Mouse (Mus musculus): ENCODE data around the gene Nup214. TPM values are rescaled to one million over a fixed set of nuclear protein-coding genes. Genes with fewer than 3 reads are reported as not detected.

The Nup214 gene
- polyA plus RNA-seq, 1 experiment = 91.9 TPM

DNA sequence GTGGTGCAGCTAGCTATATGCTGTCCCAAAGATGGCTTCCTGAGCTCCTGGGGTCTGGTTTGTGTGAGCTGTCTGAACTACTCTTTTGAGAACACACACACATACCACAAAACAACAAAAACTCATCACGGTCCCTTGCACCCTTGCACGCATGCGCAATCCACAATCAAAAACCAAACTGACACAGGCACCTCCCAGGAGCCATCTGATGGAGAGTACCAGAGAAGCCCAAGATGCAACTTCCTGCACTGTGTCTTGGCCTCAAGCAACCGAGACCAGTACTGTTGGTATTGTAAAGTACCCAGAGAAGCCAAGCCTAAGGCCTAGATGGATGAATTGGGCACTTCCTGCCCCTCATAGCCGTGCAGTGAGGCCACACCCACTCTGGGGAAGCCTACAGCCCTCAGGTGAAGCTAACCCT is 91.1 kb downstream of the Nup214 start:
- H3K9ac ChIP-seq (ENCODE audit: low read depth, poor library complexity, severe bottlenecking) = no peak overlapping the region
- no peaks in the 10 kb centered on the region for H3K36me3 ChIP-seq (ENCODE audit: control insufficient read depth, insufficient read depth, low read length, poor library complexity, severe bottlenecking)
- H3K27ac ChIP-seq (ENCODE audit: insufficient read depth, low read length) = no peak overlapping the region
- H3K4me1 ChIP-seq (ENCODE audit: control insufficient read depth, insufficient read depth, low read length) = no peaks in the 10 kb centered on the region
- no peak overlapping the region for H3K4me3 ChIP-seq (ENCODE audit: low read depth, low read length)
- no peaks in the 10 kb centered on the region for H3K27me3 ChIP-seq (ENCODE audit: control insufficient read depth, insufficient read depth, low read length, poor library complexity, severe bottlenecking)
- no peak for TF ChIP-seq EP300 (IDR thresholded peaks at IDR 0.05; ENCODE audit: insufficient read depth, low read depth, low read length)
- TF ChIP-seq CTCF (IDR thresholded peaks at IDR 0.05; ENCODE audit: low read depth, low read length) = no peak
- no peak for TF ChIP-seq POLR2A (IDR thresholded peaks at IDR 0.05; ENCODE audit: insufficient read depth, low read length)
- no peaks in the 10 kb centered on the region for H3K9me3 ChIP-seq (replicated peaks; ENCODE audit: control insufficient read depth, insufficient read depth, low read length, poor library complexity, severe bottlenecking)

DNA sequence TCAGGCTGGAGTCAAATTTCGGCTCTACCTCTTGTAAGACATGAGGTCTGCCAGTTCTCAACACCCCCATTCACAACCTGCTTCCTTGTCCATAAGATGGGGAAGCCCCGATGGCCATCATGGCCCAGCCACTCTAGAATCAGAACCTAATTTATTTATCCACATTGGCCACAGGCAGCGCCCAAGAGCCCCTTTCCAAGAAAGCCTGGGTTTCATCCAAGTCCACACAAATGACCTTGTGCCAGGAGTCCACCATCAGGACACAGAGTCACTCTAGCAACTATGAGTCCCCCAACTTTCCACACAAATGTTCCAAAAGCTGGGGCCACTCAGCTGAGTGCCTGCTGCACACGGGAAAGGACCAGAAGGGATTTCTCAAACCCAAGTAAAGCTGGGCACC is 91.8 kb downstream of the Nup214 start:
- TF ChIP-seq CTCF (IDR thresholded peaks at IDR 0.05; ENCODE audit: low read depth, low read length) (no peak), EP300 (IDR thresholded peaks at IDR 0.05; ENCODE audit: insufficient read depth, low read depth, low read length) (no peak), POLR2A (IDR thresholded peaks at IDR 0.05; ENCODE audit: insufficient read depth, low read length) (no peak)
- no peaks in the 10 kb centered on the region for H3K4me1 ChIP-seq (ENCODE audit: control insufficient read depth, insufficient read depth, low read length)
- no peak overlapping the region for H3K27ac ChIP-seq (ENCODE audit: insufficient read depth, low read length)
- no peak overlapping the region for H3K4me3 ChIP-seq (ENCODE audit: low read depth, low read length)
- H3K9ac ChIP-seq (ENCODE audit: low read depth, poor library complexity, severe bottlenecking) = no peak overlapping the region
- H3K27me3 ChIP-seq (ENCODE audit: control insufficient read depth, insufficient read depth, low read length, poor library complexity, severe bottlenecking) = no peaks in the 10 kb centered on the region
- no peaks in the 10 kb centered on the region for H3K36me3 ChIP-seq (ENCODE audit: control insufficient read depth, insufficient read depth, low read length, poor library complexity, severe bottlenecking)
- H3K9me3 ChIP-seq (replicated peaks; ENCODE audit: control insufficient read depth, insufficient read depth, low read length, poor library complexity, severe bottlenecking) = no peaks in the 10 kb centered on the region

DNA sequence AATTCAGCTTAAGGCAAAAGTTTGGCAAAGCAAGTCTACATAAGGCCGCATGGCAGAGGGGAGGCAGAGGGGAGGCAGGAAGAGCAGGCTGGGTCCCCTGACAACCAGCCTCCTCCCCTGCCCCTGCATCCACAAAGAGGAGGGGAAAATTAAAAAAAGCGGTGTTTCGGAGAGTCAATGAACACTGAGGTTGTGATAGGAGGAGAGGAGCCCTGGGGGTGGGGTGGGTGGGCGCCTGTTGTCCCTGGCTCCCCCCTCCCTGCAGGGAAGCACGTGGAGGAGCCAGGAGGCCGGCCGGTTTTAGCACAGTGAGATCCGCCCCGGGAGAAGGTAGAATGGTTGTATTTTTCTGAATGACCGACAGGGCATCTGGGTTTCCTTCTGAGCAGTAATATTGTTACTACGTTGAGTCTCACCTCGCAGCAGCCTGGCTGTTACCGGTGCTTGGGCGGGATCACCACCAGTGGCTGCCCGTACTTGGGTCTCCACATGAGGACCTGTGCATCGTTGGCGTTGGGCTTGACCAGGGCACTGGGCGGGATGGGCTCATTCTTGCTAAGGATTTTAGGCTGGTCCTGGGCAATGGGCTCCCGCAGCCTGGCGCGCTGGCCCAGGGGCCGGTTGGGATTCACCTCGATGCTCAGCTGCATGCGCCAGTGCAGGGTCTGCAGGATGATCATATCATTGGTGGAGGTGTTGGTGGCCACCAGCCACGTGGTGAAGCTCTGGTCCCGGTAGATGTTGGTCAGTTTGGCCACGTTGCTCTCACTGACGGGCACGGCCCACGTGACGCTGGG is 94.8 kb downstream of the Nup214 start:
- no peak overlapping the region for H3K9ac ChIP-seq (ENCODE audit: low read depth, poor library complexity, severe bottlenecking)
- H3K4me3 ChIP-seq (ENCODE audit: low read depth, low read length) = peak overlapping the region; percentile 13
- TF ChIP-seq POLR2A (IDR thresholded peaks at IDR 0.05; ENCODE audit: insufficient read depth, low read length) (no peak), CTCF (IDR thresholded peaks at IDR 0.05; ENCODE audit: low read depth, low read length) (no peak), EP300 (IDR thresholded peaks at IDR 0.05; ENCODE audit: insufficient read depth, low read depth, low read length) (no peak)
- no peak overlapping the region for H3K27ac ChIP-seq (ENCODE audit: insufficient read depth, low read length)
- no peaks in the 10 kb centered on the region for H3K9me3 ChIP-seq (replicated peaks; ENCODE audit: control insufficient read depth, insufficient read depth, low read length, poor library complexity, severe bottlenecking)
- no peaks in the 10 kb centered on the region for H3K36me3 ChIP-seq (ENCODE audit: control insufficient read depth, insufficient read depth, low read length, poor library complexity, severe bottlenecking)
- H3K4me1 ChIP-seq (ENCODE audit: control insufficient read depth, insufficient read depth, low read length) = peaks cover 3% of the 10 kb centered on the region
- no peaks in the 10 kb centered on the region for H3K27me3 ChIP-seq (ENCODE audit: control insufficient read depth, insufficient read depth, low read length, poor library complexity, severe bottlenecking)

DNA sequence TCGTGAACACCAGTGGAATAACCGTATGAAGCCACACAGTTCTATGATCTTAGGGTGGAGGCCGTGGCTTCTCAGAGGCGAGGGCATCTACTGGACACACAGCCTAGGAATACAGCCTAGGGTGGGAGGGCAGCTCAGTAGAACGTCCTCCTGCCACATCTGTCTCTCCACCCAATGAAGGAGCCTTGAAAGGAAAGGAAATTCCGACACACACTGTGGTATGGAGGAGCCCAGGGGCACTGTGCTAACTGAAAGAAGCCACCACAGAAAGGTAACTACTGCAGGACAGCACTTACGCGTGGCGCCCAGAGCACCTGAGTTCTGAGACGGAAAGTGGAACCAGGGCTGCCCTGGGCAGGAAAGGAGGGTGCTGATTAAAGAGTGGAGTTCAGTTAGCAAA is 96.5 kb downstream of the Nup214 start:
- peaks cover 8% of the 10 kb centered on the region for H3K4me1 ChIP-seq (ENCODE audit: control insufficient read depth, insufficient read depth, low read length)
- H3K36me3 ChIP-seq (ENCODE audit: control insufficient read depth, insufficient read depth, low read length, poor library complexity, severe bottlenecking) = no peaks in the 10 kb centered on the region
- no peaks in the 10 kb centered on the region for H3K9me3 ChIP-seq (replicated peaks; ENCODE audit: control insufficient read depth, insufficient read depth, low read length, poor library complexity, severe bottlenecking)
- H3K27ac ChIP-seq (ENCODE audit: insufficient read depth, low read length) = no peak overlapping the region
- TF ChIP-seq CTCF (IDR thresholded peaks at IDR 0.05; ENCODE audit: low read depth, low read length) (no peak), POLR2A (IDR thresholded peaks at IDR 0.05; ENCODE audit: insufficient read depth, low read length) (no peak), EP300 (IDR thresholded peaks at IDR 0.05; ENCODE audit: insufficient read depth, low read depth, low read length) (no peak)
- H3K27me3 ChIP-seq (ENCODE audit: control insufficient read depth, insufficient read depth, low read length, poor library complexity, severe bottlenecking) = no peaks in the 10 kb centered on the region
- no peak overlapping the region for H3K9ac ChIP-seq (ENCODE audit: low read depth, poor library complexity, severe bottlenecking)
- H3K4me3 ChIP-seq (ENCODE audit: low read depth, low read length) = no peak overlapping the region

DNA sequence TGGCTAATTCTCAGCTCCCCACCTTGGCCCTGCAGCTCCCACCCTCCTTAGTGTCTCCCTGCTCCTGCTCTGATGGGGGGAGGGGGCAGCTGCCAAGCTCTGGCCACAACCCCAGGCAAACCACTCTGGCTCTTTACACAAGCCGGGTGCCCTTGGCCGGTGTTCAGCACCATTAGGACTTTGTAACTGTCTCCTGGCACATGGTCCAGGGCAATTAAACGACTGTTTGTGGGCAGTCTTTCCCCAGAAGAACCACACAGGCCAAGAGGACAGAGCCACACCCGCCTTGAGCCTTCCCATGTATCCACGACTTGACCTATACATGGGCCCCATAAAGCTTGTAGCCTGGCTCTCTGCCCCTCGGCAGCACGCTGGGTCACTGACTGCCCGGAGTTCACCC is 100.2 kb downstream of the Nup214 start:
- no peak overlapping the region for H3K4me3 ChIP-seq (ENCODE audit: low read depth, low read length)
- H3K9ac ChIP-seq (ENCODE audit: low read depth, poor library complexity, severe bottlenecking) = no peak overlapping the region
- no peaks in the 10 kb centered on the region for H3K36me3 ChIP-seq (ENCODE audit: control insufficient read depth, insufficient read depth, low read length, poor library complexity, severe bottlenecking)
- H3K9me3 ChIP-seq (replicated peaks; ENCODE audit: control insufficient read depth, insufficient read depth, low read length, poor library complexity, severe bottlenecking) = no peaks in the 10 kb centered on the region
- H3K27ac ChIP-seq (ENCODE audit: insufficient read depth, low read length) = no peak overlapping the region
- peaks cover 13% of the 10 kb centered on the region for H3K4me1 ChIP-seq (ENCODE audit: control insufficient read depth, insufficient read depth, low read length)
- no peaks in the 10 kb centered on the region for H3K27me3 ChIP-seq (ENCODE audit: control insufficient read depth, insufficient read depth, low read length, poor library complexity, severe bottlenecking)
- TF ChIP-seq POLR2A (IDR thresholded peaks at IDR 0.05; ENCODE audit: insufficient read depth, low read length) (no peak), CTCF (IDR thresholded peaks at IDR 0.05; ENCODE audit: low read depth, low read length) (no peak), EP300 (IDR thresholded peaks at IDR 0.05; ENCODE audit: insufficient read depth, low read depth, low read length) (no peak)

DNA sequence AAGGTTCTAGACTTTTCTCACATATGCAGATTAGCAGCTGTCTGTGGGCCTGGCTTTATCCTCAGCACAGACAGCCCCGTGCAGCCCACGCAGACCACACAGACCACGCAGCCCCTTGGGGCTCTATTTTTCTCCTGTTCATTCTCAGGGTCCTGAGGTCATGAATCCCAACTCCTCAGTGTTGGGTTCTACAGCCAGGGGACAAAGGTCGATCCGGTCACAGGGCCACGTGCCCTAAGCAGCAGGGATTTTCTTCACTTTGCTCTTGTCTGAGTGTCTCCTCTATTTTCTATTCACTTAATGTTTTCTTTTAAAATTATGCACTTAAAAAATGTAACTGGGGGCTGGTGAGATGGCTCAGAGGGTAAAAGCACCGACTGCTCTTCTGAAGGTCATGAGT is 101.1 kb downstream of the Nup214 start:
- no peaks in the 10 kb centered on the region for H3K36me3 ChIP-seq (ENCODE audit: control insufficient read depth, insufficient read depth, low read length, poor library complexity, severe bottlenecking)
- H3K4me3 ChIP-seq (ENCODE audit: low read depth, low read length) = no peak overlapping the region
- no peaks in the 10 kb centered on the region for H3K9me3 ChIP-seq (replicated peaks; ENCODE audit: control insufficient read depth, insufficient read depth, low read length, poor library complexity, severe bottlenecking)
- H3K27me3 ChIP-seq (ENCODE audit: control insufficient read depth, insufficient read depth, low read length, poor library complexity, severe bottlenecking) = no peaks in the 10 kb centered on the region
- peaks cover 13% of the 10 kb centered on the region for H3K4me1 ChIP-seq (ENCODE audit: control insufficient read depth, insufficient read depth, low read length)
- 0 out of 2 replicates have a peak overlapping the region, but pooled peaks have one; percentile 16 for H3K27ac ChIP-seq (ENCODE audit: insufficient read depth, low read length)
- H3K9ac ChIP-seq (ENCODE audit: low read depth, poor library complexity, severe bottlenecking) = no peak overlapping the region
- TF ChIP-seq POLR2A (IDR thresholded peaks at IDR 0.05; ENCODE audit: insufficient read depth, low read length) = no peak
- 0 out of 2 replicates have a peak, but pooled peaks have one; percentile 21 for TF ChIP-seq EP300 (IDR thresholded peaks at IDR 0.05; ENCODE audit: insufficient read depth, low read depth, low read length)

Data from ES-Bruce4 (cell line).